Mouse (Mus musculus) ZHBTc4 (cell line): Measurements from ENCODE around the gene Gabrd.
"Not testable (repeated sequence)": the region's sequence is repeated elsewhere in the genome, so short reads cannot be mapped to it uniquely, and the experiment has no call there.

Source experiments
- DNase-seq: peaks from one replicate; pipeline ENCODE4 v3.0.0-alpha.2; 2011; ENCODE audit warnings: low read depth, low spot score

Gene Gabrd

DNA sequence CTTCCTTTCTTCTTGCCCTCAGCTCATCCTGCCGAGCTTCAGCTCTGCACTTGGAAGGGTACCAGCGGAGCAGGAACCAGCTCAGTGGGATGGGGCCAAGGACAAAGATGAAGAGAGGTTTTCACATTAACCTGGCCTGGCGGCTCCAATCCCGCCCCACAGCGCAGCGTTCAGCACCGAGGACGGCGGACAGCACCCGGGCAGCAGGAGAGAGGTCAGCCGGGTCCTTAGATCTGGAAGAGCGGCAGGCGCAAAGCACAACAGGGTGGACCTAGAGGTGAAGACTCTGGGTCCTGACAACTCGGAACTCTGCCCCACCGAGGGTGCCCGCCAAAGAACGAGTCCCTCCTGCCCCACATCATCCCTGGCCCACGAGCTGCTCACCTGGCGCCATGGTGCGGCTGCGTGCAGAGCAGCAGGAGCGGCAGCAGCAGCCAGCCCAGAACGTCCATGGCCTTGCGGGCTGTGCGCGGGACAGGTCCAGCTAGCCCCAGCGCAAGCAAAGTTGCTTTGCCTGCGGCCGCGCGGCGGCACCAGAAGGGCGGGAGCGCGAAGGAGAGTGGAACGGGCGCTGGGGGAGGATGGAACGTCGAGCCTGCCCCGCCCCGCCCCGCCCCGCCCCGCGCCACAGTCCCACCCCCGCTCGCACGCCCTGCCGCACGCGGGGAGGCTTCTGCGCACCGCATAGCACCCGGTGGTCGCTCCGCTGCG is at the start of gene Gabrd:
Gene Gabrd (minus strand): TSS at position 602 of the 711 bp plus-strand sequence.
- DNase-seq = peak; percentile 55

DNA sequence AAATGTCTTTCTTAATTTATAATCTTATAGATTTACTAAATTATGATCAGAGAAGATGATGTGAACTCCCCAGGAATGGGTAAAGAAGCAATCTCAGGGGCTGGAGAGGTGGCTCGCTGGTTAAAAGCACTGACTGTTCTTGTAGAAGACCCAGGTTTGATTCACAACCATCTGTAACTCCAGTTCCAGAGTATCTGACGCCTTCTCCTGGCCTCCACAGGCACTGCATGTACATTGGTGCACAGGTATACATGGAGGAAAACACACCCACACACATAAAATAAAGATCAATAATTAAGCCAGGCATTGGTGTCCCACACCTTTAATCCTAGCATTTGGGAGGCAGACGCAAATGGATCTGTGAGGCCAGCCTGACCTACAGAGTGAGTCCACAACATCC is 44.9 kb upstream of the Gabrd start:
- DNase-seq = no peak

DNA sequence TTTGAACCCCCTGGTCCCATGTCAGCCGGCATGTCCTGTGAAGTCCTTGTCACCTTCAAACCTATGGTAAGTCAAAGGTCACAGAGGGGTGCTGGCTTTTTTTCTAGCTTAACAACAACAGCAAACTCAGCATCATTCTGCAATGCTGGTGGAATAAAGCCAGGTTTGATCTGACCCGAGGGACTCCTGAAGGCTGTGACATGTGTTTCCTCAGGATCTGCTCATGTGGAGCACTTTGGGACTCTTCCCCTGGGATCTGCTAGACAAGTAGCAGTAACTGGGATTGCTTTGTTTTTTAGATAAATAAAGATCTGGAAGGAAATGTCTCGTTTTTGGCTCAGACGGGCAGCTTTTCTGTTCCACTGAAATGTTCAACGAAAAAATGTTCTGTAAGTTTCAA is 36.1 kb upstream of the Gabrd start:
- DNase-seq = no peak

DNA sequence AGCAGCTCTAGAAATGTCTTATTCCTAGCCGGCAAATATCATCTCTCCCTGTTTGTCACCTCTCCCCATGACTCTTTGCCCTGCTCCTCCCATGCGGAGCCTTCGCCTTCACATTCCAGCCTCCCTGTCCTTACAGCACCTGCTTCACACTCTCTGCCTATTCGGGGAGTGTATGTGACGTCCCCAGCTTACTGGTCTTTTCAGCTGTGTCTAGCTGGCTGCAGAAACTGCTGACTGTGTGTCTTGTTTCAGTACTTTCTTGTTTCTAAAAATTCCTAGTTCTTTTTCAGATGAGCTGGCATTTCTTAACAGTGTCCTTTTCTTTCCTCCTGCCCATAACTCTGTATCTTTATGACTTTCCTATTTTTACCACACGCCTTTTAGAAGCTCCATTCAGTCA is 34.4 kb upstream of the Gabrd start:
- no peak for DNase-seq

DNA sequence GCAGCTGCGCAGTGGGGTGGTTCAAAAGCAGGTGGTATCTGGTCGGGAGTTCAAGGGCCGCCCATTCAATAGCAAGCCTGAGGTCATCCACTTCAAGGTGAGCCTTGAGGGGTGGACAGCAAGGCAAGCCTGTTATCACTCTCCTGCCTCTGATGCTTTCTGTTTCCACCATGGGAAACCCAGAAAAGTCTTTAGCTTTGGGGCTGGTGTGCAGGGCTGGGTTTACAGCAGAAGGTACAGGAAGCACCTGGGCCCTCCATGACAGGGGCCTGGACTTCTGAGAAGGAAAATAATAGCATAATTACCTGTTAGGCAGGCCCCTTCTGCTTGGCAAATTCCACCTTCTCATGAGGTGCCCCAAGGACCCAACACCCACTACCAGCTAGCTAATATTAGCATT is 31.3 kb upstream of the Gabrd start:
- DNase-seq = no peak

DNA sequence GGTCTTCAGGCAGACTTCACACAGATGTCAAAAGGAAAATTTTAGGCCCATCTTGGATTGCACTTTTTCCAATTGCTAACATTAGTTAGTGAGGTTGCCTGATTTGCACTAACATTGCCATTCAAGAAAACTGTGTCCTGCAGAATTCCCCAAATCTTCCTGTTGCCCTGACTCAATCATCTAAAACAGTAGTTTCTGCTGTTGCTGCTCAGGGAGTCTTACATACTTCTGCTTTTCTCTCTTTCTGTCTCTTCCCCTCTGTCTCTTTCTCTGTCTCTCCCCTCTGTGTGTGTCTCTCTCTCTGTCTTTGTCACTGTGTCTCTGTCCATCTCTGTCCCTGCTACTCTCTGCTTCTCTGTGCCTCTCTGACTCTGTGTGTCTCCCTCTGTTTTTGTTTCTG is 30.5 kb upstream of the Gabrd start:
- DNase-seq = no peak

DNA sequence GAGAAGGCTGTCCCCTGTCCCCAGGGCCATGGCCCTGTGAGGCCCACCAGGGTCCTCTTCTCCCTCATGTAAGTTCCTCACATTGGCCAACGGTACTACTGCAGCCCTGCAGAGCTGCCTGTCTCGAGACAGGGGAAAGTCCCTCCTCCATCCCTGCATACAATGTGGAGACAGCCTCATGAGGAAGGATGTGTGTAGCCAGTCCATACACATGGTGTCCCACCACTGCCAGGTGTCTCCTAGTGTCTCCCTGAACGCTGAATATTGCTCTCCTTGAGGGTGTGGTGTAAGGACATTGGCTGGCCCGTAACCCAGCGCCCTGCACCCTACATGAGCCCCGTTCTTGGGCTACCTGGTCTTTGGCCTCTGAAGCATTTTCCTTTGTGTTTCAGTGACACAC is 28.4 kb upstream of the Gabrd start:
- DNase-seq = no peak

DNA sequence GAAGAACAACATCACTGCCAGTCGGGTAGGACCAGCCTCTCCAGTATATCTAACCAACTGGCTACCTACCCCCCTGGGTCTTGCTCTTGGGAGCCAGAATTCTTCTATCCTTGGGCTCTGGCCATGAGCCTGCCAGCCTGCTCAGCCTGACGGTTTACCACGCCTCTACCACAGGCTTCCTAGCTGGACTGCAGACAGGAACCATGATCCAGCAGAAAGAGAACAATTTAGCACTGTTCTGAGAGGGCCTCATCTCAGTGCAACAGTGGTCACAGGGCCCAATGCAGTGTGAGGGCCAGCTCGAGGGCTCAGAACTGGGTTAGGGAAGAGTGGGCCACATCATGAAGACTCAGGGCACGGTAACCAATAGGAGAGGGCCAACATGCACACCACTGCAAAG is 26.1 kb upstream of the Gabrd start:
- no peak for DNase-seq

DNA sequence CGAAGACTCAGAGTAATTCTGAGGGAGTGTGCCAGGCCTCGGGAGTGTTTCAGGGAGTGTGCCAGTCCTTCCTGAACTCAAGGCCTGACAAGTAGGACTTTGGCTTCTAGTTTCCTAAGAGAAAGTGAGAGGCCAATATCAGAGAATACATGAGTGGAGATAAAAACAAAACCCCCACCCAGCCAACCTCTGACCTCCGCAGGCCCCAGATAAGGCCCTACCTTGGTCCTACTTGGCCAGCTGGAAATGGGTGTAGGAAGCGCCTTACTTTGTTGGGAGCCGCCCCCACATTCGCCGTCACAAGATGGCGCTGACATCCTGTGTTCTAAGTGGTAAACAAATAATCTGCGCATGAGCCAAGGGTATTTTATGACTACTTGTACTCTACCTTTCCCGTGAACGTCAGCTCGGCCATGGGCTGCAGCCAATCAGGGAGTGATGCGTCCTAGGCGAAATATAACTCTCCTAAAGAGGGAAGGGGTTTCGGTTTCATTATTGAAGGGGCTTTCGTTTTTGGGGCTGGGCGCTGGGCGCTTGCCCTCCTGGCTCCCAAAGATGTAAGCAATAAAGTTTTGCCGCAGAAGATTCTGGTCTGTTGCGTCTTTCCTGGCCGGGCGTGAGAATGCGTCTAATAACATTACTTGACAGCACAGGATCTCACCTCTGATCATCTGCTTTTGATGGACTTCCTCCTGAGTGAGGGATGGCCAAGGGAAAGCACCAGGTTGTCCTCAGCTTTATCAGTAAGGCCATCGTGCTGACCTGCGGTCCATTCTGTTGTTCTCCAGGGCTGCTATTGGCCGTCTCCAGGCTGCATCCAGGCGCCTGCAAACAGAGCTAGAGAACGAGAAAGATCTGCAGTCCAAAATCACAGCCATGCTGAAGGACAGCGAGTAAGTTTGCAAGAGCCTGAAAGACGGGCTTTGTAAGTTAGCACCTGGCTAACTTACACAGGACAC is 23.8 kb upstream of the Gabrd start:
- DNase-seq = not testable (repeated sequence)

DNA sequence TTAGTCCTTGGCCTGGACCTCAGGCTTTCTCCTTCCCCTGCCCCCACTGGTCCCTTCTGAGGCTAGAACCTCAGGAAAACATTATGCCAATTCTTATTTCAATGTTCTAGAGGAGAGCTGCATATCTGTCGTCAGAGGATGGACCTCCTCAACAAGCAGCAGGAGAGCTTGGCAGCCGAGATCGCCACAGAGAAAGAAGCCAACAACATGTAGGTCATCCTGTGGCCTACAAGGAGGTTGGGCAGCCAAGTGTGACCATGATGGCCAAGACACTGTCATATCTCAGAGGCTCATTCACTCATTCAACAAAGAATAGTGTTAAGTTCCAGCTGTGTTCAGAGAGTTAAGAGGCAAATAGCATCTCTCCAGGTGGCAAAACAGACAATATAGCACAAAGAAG is 22.2 kb upstream of the Gabrd start:
- no peak for DNase-seq

DNA sequence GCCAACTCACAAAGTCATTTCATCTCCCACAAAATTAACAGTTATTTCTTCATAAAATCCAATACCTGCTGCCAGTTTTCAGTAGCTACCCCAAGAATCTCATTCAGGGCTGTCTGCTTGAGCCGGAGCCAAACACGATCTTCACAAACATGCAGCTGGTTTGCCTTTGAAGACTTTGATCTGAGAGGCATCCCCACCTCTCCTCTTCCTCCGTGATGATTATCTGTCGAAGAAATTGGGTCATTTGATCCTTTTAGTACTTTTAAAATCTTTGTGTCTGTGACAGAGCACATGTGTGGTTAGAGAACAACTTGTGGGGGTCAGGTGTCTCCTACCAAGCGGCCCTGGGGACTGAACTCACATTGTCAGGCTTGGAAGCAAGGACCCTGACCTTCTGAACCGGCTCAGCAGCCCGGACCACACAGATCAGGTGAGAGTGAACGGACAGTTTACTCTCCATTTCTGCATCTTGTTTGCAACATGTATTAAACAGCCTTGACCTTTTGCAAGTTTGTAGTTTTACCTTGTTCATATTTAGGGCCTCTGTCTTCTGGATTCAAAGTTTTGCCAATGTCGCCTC is 16.8 kb upstream of the Gabrd start:
- DNase-seq = no peak

DNA sequence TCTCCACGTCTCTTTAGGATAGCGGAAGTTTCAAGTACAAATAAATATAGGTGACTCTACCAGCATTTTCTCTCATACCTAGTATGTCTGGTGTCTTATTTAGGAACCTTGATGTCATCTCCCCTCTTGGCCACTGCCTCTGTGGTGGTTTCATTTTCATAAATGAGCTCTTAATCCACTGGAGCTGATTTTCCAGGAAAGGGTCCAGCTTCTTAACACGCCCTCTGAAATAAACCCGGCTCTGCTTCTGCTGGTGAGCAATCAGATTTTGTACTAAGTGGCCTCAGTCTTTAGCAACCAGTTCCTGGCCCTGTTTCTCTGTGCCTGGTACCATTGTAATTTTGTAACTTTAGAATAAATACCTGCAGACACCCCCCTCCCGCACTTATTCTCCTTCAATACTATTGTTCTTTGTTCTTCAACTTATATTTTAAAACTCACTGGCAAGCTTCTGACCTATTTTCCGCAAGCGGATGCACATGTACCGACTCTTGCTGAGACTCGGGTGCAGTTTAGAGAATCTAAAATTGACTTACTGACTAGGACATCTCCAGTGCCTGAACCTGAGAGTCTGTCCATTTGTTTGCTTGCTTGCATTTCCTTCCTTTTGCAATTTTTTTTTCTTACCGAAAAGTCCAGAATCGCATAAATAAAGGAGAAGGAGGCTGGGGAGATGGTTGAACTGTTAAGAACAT is 15.9 kb upstream of the Gabrd start:
- no peak for DNase-seq

DNA sequence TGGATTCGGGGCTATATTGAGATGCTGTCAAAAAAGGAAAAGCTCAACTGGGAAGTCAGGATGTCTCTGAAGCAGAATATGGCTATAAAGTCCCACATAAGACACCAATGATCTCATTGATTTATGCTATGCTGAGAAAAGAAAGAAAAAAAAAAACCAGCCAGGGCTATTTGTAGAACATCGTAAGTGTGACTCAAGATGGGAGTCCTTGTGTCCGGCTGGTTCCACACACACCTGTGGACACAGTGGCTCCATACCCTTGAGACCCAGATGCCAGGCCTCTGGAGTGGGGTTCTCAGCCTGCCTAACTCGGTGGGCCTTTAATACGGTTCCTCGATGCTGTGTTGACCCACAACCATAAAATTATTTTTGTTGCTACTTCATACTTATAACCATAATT is 14.2 kb upstream of the Gabrd start:
- no peak for DNase-seq

DNA sequence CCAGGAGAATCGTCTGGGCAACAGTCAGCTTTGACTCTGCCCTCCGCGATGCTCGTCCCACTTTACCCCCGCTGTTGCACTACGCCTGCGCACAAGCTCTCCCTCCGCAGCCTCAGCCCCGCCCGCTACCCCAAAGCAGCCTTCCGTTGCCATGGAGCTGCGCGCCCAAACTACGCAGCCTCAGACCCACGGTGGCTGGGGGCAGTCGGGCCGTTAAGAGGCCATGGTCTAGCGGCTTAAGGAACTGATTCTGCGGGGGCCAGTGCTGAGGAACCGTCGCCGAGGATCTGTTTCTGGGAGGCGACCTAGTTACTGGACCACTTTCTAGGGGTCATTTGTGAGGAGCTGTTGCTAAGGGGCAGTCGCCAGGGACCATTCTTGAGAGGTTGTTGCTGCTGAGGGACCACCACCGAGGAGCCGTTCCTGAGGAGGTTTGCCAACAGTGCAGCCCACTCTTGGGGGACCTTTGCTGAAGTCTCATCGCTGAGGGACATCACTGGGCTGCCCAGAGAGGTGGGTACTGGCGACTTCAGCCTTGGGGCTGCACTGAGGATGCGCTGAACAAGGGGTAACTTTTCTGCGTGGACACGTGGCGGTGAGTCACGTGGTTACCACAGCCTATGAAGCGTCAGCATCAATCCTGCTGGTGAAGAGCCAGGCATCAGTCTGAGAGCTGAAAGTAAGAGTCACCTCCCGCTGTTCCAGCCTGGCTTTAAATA is 11.3 kb upstream of the Gabrd start, which contains the start of gene Cfap74:
Gene Cfap74 (plus strand): TSS at position 133 of the 719 bp plus-strand sequence.
- DNase-seq = peak; percentile 93

DNA sequence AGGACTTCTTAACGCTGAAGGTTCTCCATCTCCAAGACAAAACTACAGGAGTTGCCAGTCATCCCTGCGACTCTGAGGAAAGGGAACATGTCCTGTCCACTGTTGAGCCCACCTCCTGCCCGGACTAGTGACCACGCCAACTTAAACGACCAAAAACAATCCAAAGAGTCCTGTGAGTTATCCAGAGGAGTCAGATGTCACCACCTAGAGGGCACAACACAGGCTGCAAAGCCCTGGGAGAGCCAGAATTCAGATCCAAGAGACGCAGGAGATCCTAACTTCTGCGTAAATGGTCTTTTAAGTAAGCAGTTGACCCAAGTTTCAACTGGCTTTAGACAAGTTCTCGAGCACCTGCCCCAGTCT is 10.8 kb upstream of the Gabrd start:
- no peak for DNase-seq

DNA sequence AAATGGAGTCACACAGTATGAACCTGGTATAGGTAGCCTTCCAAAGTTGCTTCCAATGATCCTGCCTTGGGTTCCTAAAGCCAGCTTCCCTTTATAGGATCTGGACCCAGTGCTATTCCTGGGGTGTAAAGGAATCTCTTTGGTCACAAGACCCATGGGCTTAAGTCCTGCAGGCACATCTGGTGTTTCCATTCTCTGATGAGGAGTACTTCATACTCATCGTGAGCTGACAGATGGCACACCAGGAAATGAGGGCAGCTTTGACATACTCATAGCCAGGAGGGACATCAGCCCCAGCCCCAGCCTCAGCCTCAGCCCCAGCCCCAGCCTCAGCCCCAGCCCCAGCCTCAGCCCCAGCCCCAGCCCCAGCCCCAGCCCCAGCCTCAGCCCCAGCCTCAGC is 4.6 kb upstream of the Gabrd start:
- DNase-seq = no peak

DNA sequence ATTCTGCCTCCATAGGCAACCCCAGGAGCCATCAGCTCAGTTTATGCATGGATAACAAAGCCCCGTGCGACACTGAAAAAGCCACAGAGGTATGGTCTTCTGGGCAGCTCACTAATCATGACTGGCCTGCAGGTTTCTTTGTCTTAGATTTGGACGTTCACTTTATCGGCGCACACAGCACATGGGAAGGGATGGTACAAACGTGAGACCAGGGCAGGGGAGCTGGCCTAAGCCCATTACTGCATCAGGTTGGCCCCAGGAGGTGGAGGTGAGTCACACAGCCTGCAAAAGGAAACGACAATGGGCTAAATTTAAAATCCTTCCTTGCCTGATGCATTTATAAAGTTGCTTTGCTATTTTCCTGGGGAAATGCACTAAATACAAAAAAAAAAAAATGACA is 3.2 kb upstream of the Gabrd start:
- DNase-seq = no peak

DNA sequence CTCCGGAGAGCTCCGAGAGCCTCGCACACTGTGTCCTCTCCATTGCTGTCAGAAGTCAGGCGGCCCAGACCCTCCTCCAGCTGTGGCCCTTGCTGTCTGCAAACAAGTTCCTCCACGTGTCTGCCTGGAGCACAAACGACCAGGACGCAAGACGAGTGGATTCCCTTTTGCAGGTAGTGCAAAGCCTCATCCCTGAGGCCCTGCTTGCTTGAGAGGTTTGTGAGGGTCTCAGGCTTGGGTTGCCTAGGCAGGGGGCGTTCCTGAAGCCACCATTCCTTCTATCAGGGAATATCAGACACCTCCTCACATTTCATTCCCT is 269 bp upstream of the Gabrd start:
- DNase-seq = no peak

DNA sequence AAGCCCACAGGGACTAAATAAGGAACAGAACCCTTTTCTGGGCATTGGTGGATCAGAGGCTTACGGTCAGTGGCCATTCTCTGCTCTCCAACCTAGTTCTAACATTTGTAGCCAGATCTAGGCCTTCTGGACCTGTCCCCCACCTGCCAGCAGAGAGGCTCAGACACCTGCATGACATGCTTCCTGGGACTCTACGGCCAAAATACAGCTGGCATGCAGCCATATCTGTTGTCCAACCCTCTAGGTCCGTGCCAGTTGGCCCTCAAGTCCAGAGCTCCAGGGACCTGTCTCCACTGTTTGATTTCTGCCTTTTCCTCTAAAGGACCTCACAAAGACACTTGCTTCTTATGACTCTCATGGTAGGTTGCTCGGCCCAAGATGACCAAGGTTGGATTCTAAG is 1.2 kb downstream of the Gabrd start:
- no peak for DNase-seq

DNA sequence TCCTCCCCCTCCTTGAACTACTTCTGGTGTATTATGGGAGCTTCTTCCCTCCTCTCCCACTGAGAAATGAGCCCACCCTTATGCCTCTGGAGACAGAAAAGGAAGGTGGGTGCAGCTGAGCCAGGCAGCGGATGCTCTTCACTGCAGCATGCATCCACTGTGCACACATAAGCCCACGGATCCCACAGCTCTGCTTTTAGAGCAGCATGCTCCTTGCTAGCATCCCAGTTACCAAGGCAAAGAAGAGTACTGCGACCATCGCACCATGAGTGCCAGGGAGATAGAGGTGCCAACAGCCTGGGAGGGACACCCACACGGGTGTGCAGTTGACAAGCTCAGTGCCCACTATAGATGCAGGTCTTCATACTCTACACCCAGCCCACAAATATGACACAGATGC is 2.4 kb downstream of the Gabrd start:
- no peak for DNase-seq

DNA sequence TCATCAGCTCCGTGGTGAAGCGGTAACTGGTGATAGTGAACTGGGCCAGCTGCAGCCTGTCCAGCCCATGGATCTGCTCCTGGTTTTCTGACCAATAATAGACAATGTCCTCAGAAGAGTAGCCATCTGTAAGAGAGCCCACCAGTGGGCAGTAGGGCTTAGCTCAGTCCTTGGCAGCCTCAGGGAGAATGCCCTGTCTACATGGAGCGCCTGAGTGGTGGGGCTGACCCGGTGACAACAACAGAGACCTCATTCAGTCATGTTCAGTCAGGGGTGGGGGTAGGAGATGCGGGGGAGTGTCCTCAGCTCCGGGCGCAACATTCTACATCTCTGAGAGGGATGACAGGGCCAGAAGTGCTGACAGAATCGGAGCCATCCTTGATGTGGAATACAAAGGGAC is 10.7 kb downstream of the Gabrd start:
- no peak for DNase-seq

DNA sequence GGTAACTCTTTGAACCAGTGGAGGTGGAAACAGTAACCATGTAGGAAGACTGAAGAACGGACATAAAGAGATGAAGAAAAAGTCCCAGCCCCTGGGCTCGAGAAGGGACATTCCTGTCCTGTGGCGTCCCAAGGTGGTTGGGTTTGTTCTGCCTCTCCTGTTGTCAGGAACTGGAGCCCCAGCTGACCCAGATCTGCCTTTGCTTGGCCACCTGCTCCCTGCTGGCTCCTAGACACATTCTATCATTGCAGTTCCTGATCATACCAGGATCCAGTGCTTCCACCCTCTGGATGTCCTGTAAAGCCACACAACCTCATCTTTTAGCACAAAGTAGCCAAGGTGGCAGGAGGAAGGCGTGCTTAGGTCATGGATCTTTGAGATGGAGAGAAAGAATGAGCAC is 14.6 kb downstream of the Gabrd start:
- no peak for DNase-seq
